Mouse (Mus musculus) left cerebral cortex, postnatal 14 days (tissue): ENCODE results near the gene E130218I03Rik. TPM values are rescaled to one million over a fixed set of nuclear protein-coding genes. Genes with fewer than 3 reads are reported as not detected.
"Not testable (repeated sequence)": the region's sequence is repeated elsewhere in the genome, so short reads cannot be mapped to it uniquely, and the experiment has no call there.

Source experiments
- DNase-seq, 2 experiments: peaks; one replicate each; pipeline ENCODE4 v3.0.0; 2021 to 2022; ENCODE audit warnings: low spot score in 2 of 2, mixed read lengths in 1 of 2
- intact Hi-C: fragments of 180-260 bp; cut with DNase I; formaldehyde crosslinking; loops from one replicate; pipeline ENCODE4 v1.15.1; 2025
- total RNA-seq, 2 experiments: library from RNA; stranded (reverse); gene quantifications; 2 replicates each; pipeline ENCODE4 v1.2.3; 2021

E130218I03Rik gene
- total RNA-seq, 2 experiments from 2014 or later: not detected

DNA sequence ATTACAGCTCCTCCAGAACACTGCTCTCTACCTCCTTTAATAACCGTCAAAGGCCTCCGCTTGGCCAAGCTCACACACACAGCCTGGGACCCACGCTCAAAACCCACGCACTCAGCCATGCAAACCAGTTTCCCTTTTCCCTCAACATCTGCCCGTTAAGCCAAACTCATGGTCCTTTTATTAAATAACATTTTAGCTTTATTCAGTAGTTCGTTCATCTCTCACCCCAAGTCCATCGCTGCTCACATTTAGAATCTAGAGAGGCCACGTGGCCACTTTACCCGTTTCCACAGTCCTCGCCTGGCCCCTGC lies 7.4 kb downstream of the E130218I03Rik start:
- no peak for DNase-seq
- intact Hi-C loops: loop anchor here (5.0 kb wide), 1 partner anchor 106 kb away; no protein-coding TSS in a partner anchor

DNA sequence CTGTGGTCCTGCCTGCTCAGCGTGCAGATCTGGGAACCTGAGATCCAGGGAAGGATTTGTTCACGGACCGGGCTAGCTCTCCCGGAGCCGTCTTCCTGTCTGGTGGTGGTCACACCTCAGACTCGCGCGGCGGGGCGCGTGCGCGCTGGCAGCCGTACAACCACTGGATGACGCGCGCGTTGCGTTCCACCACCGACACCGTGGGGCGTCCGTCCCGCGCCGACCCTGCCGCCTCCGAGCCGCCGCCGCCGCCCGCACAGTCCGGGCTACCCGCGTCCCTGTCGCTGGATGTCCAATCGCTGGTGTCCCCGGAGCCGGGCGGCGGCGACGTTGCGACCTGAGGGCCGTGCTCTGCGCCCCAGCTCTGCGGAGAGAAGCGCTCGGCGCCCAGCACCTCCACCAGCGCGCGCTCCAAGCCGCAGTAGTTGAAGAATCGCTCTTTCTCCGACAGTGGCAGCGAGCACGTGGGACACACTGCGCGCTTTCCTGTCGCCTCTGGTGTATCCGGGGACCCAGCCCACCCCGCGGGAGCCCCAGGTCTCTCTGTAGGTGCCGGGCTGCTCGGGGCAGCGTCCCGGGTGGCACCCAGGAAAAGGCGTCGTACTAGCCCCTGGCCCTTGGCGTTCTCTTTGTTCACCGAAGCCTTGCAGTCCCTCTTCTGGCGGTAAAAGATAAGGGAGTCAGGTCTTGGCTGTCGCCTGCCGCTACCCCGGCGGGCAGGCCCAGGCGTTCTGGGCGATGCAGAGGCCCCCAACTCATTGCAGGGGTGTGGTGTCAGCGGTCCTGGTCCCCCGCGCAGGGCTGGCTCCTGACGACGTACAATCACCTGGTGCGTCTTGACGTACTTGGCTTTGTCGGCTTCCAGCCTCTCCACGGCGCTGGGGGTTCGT lies 8.0 kb downstream of the E130218I03Rik start:
- peak; percentile 70 to 72 for DNase-seq
- intact Hi-C loops: loop anchor here (5.0 kb wide), 1 partner anchor 106 kb away; no protein-coding TSS in a partner anchor

DNA sequence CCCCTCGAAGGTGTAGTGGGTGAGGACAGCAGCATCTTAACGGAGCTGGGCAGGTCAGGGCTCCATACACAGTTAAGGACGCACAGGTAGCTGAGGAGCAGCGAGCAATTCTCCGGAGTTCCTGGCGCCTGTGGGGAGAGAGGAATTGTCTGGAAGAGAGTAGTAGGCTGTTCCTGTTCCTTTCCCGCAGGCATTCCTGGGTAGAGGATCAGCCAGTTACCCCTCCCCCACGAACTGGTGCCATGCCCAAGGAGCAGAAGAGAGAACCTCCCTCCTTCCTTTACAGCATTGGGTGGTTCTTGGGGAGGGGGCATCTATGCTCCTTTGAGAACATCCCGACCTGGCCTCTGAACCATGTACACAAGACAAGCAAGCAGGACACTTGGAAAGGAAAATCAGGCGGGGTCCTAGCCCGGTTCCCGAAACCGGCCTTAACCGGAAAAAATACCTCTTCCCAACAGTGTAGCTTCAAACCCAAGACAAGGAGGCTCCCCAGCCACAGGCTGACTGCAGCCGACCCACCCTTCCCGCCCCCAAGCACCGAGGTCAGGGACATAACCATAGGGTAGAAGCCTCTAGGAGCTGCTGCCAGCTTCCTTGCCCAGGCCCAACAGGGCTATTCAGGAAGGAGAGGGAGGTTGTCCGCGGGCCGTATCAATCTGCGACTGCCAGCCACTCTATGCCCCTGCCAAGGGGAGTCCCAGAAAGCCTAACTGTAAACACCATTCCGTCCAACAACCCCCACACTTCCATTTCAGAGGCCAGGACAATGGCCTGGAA lies 8.9 kb downstream of the E130218I03Rik start:
- DNase-seq: peak in 1 of 2 experiments; percentile 14
- intact Hi-C loops: loop anchor here (5.0 kb wide), 1 partner anchor 105 kb away; no protein-coding TSS in a partner anchor

DNA sequence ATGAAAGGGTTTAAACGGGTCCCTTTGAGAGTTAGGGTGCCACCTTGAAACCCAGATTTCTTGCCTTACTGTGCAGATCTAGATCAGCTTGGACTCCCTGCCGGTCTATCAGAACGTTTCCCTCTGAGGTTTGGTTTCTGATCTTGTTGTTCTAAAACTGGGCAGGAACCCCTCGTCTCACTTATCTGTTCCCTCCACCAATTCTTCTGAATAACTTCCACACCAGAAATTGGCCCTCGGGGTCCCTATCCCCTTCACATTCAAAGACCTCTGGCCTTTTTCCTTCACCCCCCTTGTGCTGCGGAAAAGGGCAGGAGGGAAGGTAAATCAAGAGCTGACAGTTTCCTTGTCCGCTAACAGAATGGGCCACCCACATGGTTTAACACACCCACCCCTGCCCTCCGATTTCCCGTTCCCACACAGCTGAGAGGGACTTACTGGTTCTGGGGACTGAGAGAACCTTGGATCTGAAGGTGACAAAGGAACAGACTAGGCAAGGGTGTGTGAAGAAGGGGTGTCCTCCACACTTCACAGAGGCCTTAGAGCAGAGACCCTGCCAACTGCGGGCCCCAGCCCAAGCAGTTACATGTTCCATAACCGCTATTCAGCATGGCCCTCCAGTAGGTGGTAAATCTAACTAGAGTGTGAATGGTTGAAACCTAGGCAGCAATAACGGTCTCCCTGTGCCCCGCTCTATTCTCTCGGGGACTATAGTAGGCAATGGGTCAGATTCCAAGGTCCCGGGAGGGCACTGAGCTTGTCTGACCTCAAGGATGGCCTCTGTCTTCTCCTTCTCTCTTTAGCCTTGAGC lies 9.7 kb downstream of the E130218I03Rik start:
- intact Hi-C loops: loop anchor here (5.0 kb wide), 1 partner anchor 104 kb away; no protein-coding TSS in a partner anchor
- no peak for DNase-seq

DNA sequence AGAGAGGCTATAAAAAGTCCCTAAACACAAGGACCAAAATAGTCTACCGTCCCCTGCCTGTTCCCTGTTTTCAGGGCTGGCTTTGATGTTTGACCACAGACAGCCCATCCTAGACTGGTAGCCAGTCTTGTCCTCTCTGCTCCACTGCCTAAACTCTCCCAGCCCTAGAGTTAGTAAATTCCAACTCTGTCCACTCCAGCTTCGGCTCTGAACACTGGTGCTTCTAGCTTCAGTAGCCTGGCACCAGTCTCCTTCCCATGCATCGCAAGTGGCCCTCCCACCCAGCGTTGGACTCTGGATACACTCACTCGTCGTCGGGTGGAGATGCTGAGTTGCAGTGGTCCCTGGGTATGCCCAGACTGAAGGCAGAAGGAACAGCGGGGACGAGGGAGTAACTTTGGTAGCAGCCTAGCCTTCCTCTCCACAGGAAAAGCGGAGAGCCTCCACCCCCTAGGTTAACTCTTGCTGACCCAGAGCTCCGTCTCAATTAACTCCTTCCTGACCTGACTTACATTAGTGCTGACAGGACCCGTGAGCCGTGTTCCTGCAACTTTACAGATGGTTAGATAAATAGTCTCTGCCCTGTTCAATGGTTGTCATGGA lies 10.4 kb downstream of the E130218I03Rik start, which contains the start of gene Grrp1:
Gene Grrp1 (minus strand): TSS at position 385 of the 603 bp plus-strand sequence.
- peak in 1 of 2 experiments; percentile 17 for DNase-seq
- intact Hi-C loops: loop anchor here (5.0 kb wide), 1 partner anchor 103 kb away; no protein-coding TSS in a partner anchor

DNA sequence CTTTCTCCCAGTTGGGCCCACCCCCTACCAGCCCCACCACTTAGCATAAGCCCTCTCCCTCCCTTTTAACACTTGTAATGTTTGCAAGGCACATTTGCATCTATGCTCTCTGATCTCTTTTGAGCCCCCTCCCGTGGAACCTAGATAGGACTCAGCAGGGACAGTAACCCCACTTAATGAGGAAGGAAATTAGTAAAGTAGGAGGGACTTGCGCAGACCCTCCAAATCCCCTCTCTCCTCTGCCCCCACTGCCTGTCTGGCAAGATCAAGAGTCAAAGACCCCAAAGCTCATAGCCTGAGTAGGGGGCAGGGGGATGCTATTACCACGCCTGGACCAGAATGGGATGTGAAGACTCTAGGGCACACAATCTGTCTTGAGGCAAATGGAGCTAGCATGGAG lies 11.4 kb downstream of the E130218I03Rik start:
- intact Hi-C loops: loop anchor here (5.0 kb wide), 1 partner anchor 102 kb away; no protein-coding TSS in a partner anchor
- no peak for DNase-seq

DNA sequence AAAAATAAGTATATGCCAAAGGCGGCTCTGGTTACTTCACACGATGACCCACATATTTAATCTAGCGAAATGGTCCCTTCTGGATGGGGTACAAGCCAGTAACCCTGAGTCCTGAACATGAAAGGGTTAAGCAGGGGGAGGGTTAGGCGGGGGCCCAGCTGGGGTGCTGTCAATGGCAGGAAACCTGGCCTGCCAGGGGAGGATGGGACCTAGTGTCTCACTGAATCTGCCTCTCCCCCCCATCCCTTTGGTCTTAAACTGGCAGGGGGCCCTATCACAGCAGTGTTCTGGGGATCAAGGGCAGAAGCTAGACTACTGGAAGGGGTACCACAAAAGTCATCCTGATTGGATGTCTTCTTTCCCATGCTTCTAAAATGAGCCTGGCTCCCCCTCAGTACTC lies 12.4 kb downstream of the E130218I03Rik start:
- intact Hi-C loops: no loop called here
- no peak for DNase-seq

DNA sequence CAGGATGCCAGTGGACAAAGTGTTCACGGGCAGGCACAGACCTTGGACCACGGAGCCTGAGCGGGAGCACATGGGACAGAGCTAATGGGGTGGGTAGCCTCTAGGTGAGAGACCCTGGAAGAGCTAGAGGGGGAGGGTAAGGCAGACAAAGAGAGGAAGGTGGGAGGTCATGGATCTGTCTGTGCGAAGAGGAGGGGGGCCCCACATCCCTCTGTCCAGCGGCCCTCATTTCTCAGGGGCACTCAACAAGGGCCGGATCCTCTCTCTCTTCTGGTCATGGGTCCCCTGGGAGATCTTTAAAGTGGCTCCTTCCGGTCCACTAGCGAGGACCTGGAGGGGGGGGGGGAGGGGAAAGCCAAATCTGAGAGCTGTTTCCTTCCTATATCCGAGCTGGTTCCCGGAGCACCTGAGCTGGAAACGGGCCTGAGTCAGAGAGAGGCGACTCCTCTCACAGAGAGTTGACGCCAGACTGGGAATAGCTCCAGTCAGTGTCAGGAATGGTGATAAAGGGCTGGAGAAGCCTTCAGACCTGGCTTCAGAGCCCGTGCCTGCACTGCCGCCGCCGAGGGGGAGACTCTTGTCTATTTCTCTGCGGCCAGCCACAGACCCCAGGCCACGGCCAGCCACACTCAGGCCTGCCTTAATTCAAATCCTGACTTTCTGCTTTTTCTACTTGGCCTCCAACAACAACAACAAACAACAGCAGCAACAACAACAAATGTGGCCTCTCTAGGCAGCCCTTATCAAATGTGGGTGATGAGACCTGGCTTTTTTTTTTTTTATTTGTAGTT lies 13.1 kb downstream of the E130218I03Rik start:
- intact Hi-C loops: no loop called here
- no peak for DNase-seq

DNA sequence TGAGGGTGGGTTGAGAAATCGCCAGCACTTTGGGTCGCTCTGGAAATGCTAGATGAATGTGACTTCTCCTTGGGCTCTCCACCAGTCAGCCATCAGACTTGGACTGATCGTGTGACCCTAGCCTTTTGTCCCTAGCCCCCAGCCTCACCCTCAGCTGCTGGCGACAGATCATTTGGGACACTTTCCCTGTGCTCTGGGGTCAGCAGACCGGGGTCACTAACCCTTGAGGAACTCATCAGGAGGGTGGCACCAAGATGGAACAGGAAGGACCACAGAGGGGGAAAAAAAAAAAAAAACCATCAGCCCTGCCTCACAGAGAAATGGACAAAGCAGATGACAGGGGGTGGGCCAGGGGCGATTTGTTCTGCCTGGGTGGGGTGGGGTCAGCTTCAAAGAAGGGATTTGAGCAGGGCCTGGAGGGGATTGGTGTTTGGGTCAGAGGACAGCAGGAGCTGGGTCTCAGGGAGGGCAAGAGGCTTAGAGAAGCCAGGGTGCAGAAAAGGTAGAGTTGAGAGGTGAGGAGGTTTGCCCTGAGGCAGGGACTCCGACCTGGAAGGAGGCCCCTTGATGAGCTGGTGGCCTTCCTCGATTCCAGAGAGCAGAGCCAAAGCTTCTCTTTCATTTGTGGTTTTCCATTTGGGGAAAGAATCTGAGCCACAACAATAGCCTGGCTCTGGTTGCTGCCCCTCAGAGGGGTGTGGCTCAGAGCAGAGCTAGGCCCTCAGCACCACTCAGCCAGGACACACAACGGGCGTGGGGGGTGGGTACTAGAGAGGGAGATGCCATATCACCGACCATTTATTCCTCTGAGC lies 13.9 kb downstream of the E130218I03Rik start:
- intact Hi-C loops: no loop called here
- no peak for DNase-seq

DNA sequence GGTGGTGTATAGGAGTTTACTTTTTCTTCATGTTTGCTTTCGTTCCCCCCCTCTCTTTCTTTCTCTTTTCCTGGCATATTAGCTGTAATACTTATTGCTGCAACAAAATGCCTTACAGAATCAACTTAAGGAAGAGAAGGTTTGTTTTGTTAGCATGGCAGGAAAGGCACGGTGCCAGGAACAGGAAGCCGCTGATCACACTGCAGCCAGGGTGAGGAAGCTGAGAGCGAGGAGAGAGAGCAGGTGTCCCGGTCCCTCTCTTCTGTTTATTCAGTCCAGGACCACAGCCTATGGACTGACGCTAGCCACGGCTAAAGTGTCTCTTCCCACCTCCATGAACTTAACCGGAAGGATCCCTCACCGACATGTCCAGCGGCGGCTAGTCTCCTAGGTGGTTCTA lies 14.9 kb downstream of the E130218I03Rik start:
- no peak for DNase-seq
- intact Hi-C loops: no loop called here

DNA sequence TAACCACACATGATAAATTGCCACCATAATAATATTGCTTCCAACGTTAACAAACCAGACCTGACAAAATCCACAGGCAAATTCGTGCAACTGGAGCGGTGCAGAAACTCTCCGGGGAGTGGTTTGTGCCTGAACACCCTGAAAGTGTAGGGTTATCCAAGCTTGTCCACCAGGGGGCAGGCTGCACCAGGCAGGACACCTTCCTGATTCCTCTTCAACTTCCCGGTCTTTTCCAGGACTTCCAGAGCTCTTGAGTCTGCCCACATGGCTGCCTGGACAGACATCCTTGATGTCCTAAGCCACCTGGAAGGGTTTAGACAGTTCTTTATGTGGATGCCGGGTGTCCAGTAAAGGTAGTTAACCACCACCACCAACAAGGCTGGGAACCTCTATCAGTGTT lies 19.7 kb downstream of the E130218I03Rik start:
- intact Hi-C loops: no loop called here
- peak; percentile 52 to 56 for DNase-seq

DNA sequence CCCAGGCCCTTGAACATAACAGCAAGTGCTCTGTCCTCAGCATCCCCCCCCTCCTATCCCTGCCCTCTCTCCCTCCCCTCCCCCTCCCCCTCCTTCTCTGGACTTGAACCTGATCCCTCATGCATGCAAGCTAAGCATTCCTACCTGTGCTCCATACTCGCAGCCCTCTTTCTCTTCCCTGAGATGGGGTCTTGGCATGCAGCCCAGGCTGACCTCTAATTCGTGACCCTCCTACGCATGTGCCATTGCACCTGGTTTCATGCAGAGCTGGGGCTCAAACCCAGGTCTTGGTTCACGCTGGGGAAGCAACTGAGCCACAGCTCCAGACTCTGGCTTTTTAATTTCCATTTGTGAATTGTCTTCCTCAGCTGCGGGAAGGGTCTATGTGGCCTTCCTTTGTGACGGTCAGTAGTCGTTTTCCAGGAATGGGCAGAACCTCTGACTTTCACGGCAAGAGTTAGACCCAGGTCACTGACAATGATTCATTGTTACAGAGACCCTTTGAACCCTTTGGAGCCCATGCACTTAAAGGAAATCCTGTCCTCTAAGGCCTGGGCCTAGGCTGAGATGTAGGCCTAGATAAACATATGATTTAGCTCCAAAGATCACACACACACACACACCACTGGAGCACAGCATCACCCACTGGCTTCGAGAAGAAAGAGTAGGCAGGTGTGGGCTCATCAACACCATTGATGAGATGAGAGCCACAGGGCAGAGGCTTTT lies 22.6 kb downstream of the E130218I03Rik start:
- intact Hi-C loops: no loop called here
- DNase-seq: no peak

DNA sequence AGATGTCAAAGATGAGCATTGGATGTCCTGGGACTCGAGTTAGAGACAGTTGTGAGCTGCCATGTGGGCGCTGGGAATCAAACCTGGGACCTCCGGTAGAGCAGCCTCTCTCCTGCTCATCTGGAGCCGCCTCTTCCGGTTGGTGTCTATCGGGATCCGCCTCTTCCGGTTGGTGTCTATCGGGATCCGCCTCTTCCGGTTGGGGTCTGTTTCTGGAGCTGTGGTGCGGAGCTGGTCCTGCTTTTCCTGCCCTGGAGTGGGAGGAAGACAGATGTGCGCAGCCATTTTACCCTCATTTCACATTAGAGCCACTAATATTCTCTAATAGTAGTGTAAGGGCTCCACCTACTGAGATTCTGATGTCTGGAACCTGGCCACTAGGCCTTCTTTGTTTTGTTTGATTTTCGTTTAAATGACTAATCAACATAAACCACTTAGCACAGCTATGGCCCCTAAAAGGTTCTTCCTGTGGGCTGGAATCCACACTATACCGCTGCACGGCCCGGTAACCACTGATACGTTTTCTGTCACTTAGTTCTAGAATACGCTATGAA lies 24.7 kb downstream of the E130218I03Rik start:
- intact Hi-C loops: no loop called here
- no peak for DNase-seq

DNA sequence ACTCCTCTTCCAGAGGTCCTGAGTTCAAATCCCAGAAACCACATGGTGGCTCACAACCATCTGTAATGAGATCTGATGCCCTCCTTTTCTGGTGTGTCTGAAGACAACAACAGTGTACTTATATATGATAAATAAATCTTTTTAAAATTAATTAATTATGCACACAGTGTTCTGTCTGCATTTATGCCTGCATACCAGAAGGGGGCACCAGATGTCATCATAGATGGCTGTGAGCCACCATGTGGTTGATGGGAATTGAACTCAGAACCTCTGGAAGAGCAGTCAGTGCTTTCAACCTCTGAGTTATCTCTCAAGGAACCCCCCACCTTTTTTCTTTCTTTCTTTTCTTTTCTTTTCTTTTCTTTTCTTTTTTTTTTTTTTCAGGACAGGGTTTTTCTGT lies 26.2 kb downstream of the E130218I03Rik start:
- DNase-seq, intact Hi-C loops: not testable (repeated sequence)

DNA sequence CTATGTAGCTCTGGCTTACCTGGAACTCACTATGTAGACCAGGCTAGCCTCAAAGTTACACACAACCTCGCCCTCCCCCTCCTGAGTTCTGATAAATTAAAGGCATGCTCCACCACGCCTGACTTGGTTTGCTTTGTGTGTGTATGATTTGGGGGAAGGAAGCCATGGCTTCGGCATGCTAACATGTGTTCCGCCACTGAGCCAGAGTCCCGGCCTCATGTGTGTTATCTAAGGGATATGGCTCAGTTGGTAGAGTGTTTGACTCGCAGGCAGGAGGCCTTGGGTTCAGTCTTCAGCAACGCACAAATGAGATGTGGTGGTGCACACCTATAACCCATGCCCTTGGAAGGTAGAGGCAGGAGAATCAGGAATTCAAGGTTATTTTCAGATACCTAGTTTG lies 28.5 kb downstream of the E130218I03Rik start:
- intact Hi-C loops: no loop called here
- no peak for DNase-seq

DNA sequence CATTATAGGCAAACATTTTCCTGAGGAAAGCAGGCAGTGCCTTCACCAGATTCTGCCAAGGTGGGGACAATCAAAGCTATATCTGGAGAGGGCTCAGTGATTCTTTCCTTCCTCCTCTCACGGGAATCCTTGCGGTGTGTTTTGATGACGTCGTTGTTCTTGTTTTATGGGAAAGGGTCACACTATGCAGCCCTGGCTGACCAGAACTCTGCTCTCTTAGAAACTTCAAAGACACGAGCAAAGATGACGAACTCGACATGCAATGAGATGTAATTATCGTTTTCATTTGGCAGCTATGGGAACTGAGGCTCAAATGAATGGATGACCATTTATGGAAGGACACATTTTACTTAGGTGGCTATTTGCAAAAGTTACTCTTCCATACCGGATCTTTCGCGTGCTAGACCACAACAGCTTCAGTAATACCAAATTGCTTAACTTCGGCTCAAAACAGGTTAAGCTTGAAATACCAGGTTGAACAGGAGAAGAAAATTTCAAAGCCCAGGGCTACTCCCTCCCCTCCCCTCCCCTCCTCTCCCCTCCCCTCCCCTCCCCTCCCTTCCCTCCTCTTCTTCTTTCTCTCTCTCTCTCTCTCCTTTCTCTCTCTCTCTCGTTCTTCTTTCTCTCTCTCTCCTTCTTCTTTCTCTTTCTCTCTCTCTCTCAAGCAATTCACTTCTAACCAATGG lies 29.4 kb downstream of the E130218I03Rik start:
- intact Hi-C loops: no loop called here
- DNase-seq: no peak
